Comparison of ENCODE assay signal across 33 mouse cellular contexts in genomic region chr9:89610592-89610991, GRCm38 (mm10). TPM values are rescaled to one million over a fixed set of nuclear protein-coding genes. Genes with fewer than 3 reads are reported as not detected.
DNase-seq lines count a peak whose midpoint lies in the region; ATAC-seq lines count a peak whose summit lies in the region.
"Had no signal": no experiment of that assay in that cellular context is flagged by ENCODE, and none has a peak within 500 bp of the region (broad histone marks: within the 10 kb centered on the region; RNA-seq: fewer than 3 reads in every experiment).

No protein-coding gene starts in this region.

- no peaks in the 10 kb centered on the region for H3K9me3 ChIP-seq in embryonic facial prominence, embryonic 11.5 days (replicated peaks; ENCODE audit: control insufficient read depth, low read length)
- no peaks in the 10 kb centered on the region for H3K9me3 ChIP-seq in embryonic facial prominence, embryonic 10.5 days
- H3K9me3 ChIP-seq in neural tube, embryonic 13.5 days, result no peaks in the 10 kb centered on the region
- no peaks in the 10 kb centered on the region for H3K9me3 ChIP-seq in neural tube, embryonic 15.5 days (replicated peaks)
- no peaks in the 10 kb centered on the region for H3K9me3 ChIP-seq in intestine, embryonic 16.5 days (ENCODE audit: control insufficient read depth, low read length)
- H3K9me3 ChIP-seq: embryonic facial prominence, embryonic 13.5 days; forebrain, embryonic 10.5 days; forebrain, embryonic 15.5 days; heart, embryonic 15.5 days; hindbrain, embryonic 12.5 days; limb, embryonic 12.5 days; lung, embryonic 15.5 days; midbrain, embryonic 10.5 days had no signal

- H3K4me3 ChIP-seq in embryonic facial prominence, embryonic 11.5 days (ENCODE audit: low read depth, low read length), result no peak overlapping the region
- no peak overlapping the region for H3K4me3 ChIP-seq in embryonic facial prominence, embryonic 10.5 days
- H3K4me3 ChIP-seq in neural tube, embryonic 13.5 days, result no peak overlapping the region
- H3K4me3 ChIP-seq in neural tube, embryonic 15.5 days (replicated peaks), result no peak overlapping the region
- no peak overlapping the region for H3K4me3 ChIP-seq in intestine, embryonic 16.5 days (ENCODE audit: low read length)
- H3K4me3 ChIP-seq: embryonic facial prominence, embryonic 13.5 days; forebrain, embryonic 10.5 days; forebrain, embryonic 15.5 days; heart, adult 2 months; heart, embryonic 15.5 days; hindbrain, embryonic 12.5 days; layer of hippocampus, adult 2 months; left cerebral cortex, adult 2 months; limb, embryonic 12.5 days; liver, embryonic 15.5 days; lung, embryonic 15.5 days; midbrain, embryonic 10.5 days had no signal

- no peak overlapping the region for H3K27ac ChIP-seq in embryonic facial prominence, embryonic 11.5 days (replicated peaks; ENCODE audit: low read depth, low read length)
- no peak overlapping the region for H3K27ac ChIP-seq in embryonic facial prominence, embryonic 10.5 days (replicated peaks)
- H3K27ac ChIP-seq in neural tube, embryonic 13.5 days (replicated peaks), result peak overlapping the region; percentile 42; the same call in 1 of the 2 replicates
- H3K27ac ChIP-seq in neural tube, embryonic 15.5 days (replicated peaks), result no peak overlapping the region
- peak overlapping the region; percentile 64 for H3K27ac ChIP-seq in intestine, embryonic 16.5 days (ENCODE audit: low read length)
- H3K27ac ChIP-seq: embryonic facial prominence, embryonic 13.5 days; forebrain, embryonic 10.5 days; forebrain, embryonic 15.5 days; heart, adult 2 months; heart, embryonic 15.5 days; hindbrain, embryonic 12.5 days; layer of hippocampus, adult 2 months; left cerebral cortex, adult 2 months; limb, embryonic 12.5 days; liver, embryonic 15.5 days; lung, embryonic 15.5 days; midbrain, embryonic 10.5 days had no signal

- ATAC-seq in embryonic facial prominence, embryonic 11.5 days (replicated peaks; ENCODE audit: insufficient number of reproducible peaks, low FRiP score, low TSS enrichment, low read depth), result no peak
- no peak for ATAC-seq in neural tube, embryonic 13.5 days (ENCODE audit: low read depth)
- no peak for ATAC-seq in neural tube, embryonic 15.5 days (ENCODE audit: low FRiP score)
- ATAC-seq in intestine, embryonic 16.5 days, result peak; percentile 79
- ATAC-seq: forebrain, embryonic 15.5 days; Patski had no signal

- no peaks in the 10 kb centered on the region for H3K4me1 ChIP-seq in embryonic facial prominence, embryonic 11.5 days (ENCODE audit: control insufficient read depth, insufficient read depth, low read length)
- peaks cover 9% of the 10 kb centered on the region; the same call in 1 of the 2 replicates for H3K4me1 ChIP-seq in embryonic facial prominence, embryonic 10.5 days
- H3K4me1 ChIP-seq in neural tube, embryonic 13.5 days (replicated peaks), result peaks cover 22% of the 10 kb centered on the region
- H3K4me1 ChIP-seq in neural tube, embryonic 15.5 days, result peaks cover 15% of the 10 kb centered on the region
- no peaks in the 10 kb centered on the region for H3K4me1 ChIP-seq in intestine, embryonic 16.5 days (ENCODE audit: control insufficient read depth, insufficient read depth, low read length)
- H3K4me1 ChIP-seq: embryonic facial prominence, embryonic 13.5 days; forebrain, embryonic 10.5 days; forebrain, embryonic 15.5 days; heart, embryonic 15.5 days; hindbrain, embryonic 12.5 days; liver, embryonic 15.5 days; lung, embryonic 15.5 days had no signal

- H3K9ac ChIP-seq in embryonic facial prominence, embryonic 11.5 days (replicated peaks; ENCODE audit: low read length), result no peak overlapping the region
- no peak overlapping the region for H3K9ac ChIP-seq in neural tube, embryonic 13.5 days
- no peak overlapping the region for H3K9ac ChIP-seq in neural tube, embryonic 15.5 days (replicated peaks)
- no peak overlapping the region for H3K9ac ChIP-seq in intestine, embryonic 16.5 days (ENCODE audit: low read depth, low read length)
- H3K9ac ChIP-seq: embryonic facial prominence, embryonic 13.5 days; forebrain, embryonic 15.5 days; heart, embryonic 15.5 days; hindbrain, embryonic 12.5 days; limb, embryonic 12.5 days; liver, embryonic 15.5 days; lung, embryonic 15.5 days had no signal

- no peaks in the 10 kb centered on the region for H3K36me3 ChIP-seq in embryonic facial prominence, embryonic 11.5 days (replicated peaks; ENCODE audit: control insufficient read depth, insufficient read depth, low read depth, low read length)
- H3K36me3 ChIP-seq in embryonic facial prominence, embryonic 10.5 days (replicated peaks), result no peaks in the 10 kb centered on the region
- H3K36me3 ChIP-seq in neural tube, embryonic 13.5 days, result no peaks in the 10 kb centered on the region
- H3K36me3 ChIP-seq in neural tube, embryonic 15.5 days, result no peaks in the 10 kb centered on the region
- no peaks in the 10 kb centered on the region for H3K36me3 ChIP-seq in intestine, embryonic 16.5 days (ENCODE audit: control insufficient read depth, insufficient read depth, low read length)
- H3K36me3 ChIP-seq: embryonic facial prominence, embryonic 13.5 days; forebrain, embryonic 10.5 days; forebrain, embryonic 15.5 days; G1E; heart, embryonic 15.5 days; hindbrain, embryonic 12.5 days; limb, embryonic 12.5 days; liver, embryonic 15.5 days; lung, embryonic 15.5 days; midbrain, embryonic 10.5 days had no signal

- no peak overlapping the region for H3K4me2 ChIP-seq in embryonic facial prominence, embryonic 11.5 days (ENCODE audit: low read depth, low read length)
- H3K4me2 ChIP-seq in neural tube, embryonic 13.5 days, result no peak overlapping the region
- H3K4me2 ChIP-seq in neural tube, embryonic 15.5 days, result no peak overlapping the region
- H3K4me2 ChIP-seq in intestine, embryonic 16.5 days (ENCODE audit: low read depth, low read length), result no peak overlapping the region
- H3K4me2 ChIP-seq: embryonic facial prominence, embryonic 13.5 days; forebrain, embryonic 15.5 days; heart, embryonic 15.5 days; hindbrain, embryonic 12.5 days; limb, embryonic 12.5 days; liver, embryonic 15.5 days; lung, embryonic 15.5 days had no signal

- peak; percentile 20 for DNase-seq in embryonic facial prominence, embryonic 11.5 days (ENCODE audit: low spot score)
- DNase-seq in embryonic facial prominence, embryonic 10.5 days (ENCODE audit: low spot score), result no peak
- no peak for DNase-seq in MN1 (ENCODE audit: low spot score)
- no peak for DNase-seq in adrenal gland, postnatal 25 days
- DNase-seq: adrenal gland, postnatal 10 days; cerebellum, adult 18-20 months; cerebellum, postnatal 10 days; heart, adult 2 months; kidney, adult 2 months; kidney, postnatal 36 days; right cerebral cortex, postnatal 4 days; thymus, postnatal 14 days had no signal

- no peaks in the 10 kb centered on the region for H3K27me3 ChIP-seq in embryonic facial prominence, embryonic 11.5 days (ENCODE audit: control insufficient read depth, insufficient read depth, low read length)
- H3K27me3 ChIP-seq in embryonic facial prominence, embryonic 10.5 days (replicated peaks; ENCODE audit: low read depth, poor library complexity, severe bottlenecking), result no peaks in the 10 kb centered on the region
- no peaks in the 10 kb centered on the region for H3K27me3 ChIP-seq in neural tube, embryonic 13.5 days
- no peaks in the 10 kb centered on the region for H3K27me3 ChIP-seq in neural tube, embryonic 15.5 days (replicated peaks)
- H3K27me3 ChIP-seq in intestine, embryonic 16.5 days (replicated peaks; ENCODE audit: control insufficient read depth, insufficient read depth, low read length), result no peaks in the 10 kb centered on the region
- H3K27me3 ChIP-seq: embryonic facial prominence, embryonic 13.5 days; forebrain, embryonic 15.5 days; heart, embryonic 15.5 days; hindbrain, embryonic 12.5 days; limb, embryonic 12.5 days; liver, embryonic 15.5 days; lung, embryonic 15.5 days had no signal

- 46% methylated on average over 4 of the region's 4 CpGs for WGBS in embryonic facial prominence, embryonic 11.5 days
- WGBS in embryonic facial prominence, embryonic 10.5 days, result 49% methylated on average over 4 of the region's 4 CpGs
- WGBS in neural tube, embryonic 13.5 days, result 71% methylated on average over 4 of the region's 4 CpGs
- WGBS in neural tube, embryonic 15.5 days, result 59% methylated on average over 4 of the region's 4 CpGs
- 28% methylated on average over 4 of the region's 4 CpGs for WGBS in intestine, embryonic 16.5 days

RNA-seq across cellular contexts. Expression of gene Minar1, which starts 12.3 kb away (rescaled TPM):
- polyA plus RNA-seq in embryonic facial prominence, embryonic 11.5 days (2014; fragmentation: Nextera tagmentation; extraction: Ambion mirVana), result 0.03 and 0.07 TPM in 2 replicates
- 0.07 and 0.20 TPM in 2 replicates for polyA plus RNA-seq in embryonic facial prominence, embryonic 10.5 days (2016; fragmentation: Nextera tagmentation; extraction: Ambion mirVana)
- polyA plus RNA-seq in neural tube, embryonic 13.5 days (2015; fragmentation: Nextera tagmentation; extraction: Ambion mirVana), result 3.0 TPM in 2 replicates
- 6.8 and 7.8 TPM in 2 replicates for polyA plus RNA-seq in neural tube, embryonic 15.5 days (2015; fragmentation: Nextera tagmentation; extraction: Ambion mirVana)
- 0.31 and 0.39 TPM in 2 replicates for polyA plus RNA-seq in intestine, embryonic 16.5 days (2015; fragmentation: Nextera tagmentation; extraction: Ambion mirVana)
- total RNA-seq in adrenal gland, postnatal 25 days (2021), result 0.14 and 0.33 TPM in 2 replicates
- total RNA-seq: gastrocnemius, adult 18-20 months; heart, adult 2 months; liver, adult 2 months; megakaryocyte progenitor cell, adult 5-6 weeks; monocyte, adult 5-6 weeks had no signal
- polyA plus RNA-seq: G1E; heart, adult 2 months; kidney, embryonic 16.5 days; liver, adult 2 months; Patski had no signal

Comparison
In these comparisons a context has a peak if more than half of its experiments do, and no peak if none do; other contexts are left out.
1. H3K27ac ChIP-seq: peak in neural tube, embryonic 13.5 days (single experiment) and intestine, embryonic 16.5 days (single experiment); none in embryonic facial prominence, embryonic 11.5 days (single experiment), embryonic facial prominence, embryonic 10.5 days (single experiment) and neural tube, embryonic 15.5 days (single experiment).